Mouse (Mus musculus) hematopoietic stem cell, adult 5-6 weeks (primary cell): ENCODE results near the gene Cacng1. TPM values are rescaled to one million over a fixed set of nuclear protein-coding genes. Genes with fewer than 3 reads are reported as not detected.

Experiments used
- ATAC-seq, 2 experiments: fragments of 125-278 bp in 1 of 2; replicated peaks in 1 of 2; 2 replicates each; pipeline ENCODE4 v1.8.0; 2016 to 2017; ENCODE audit warnings: inconsistent platforms in 2 of 2, mild to moderate bottlenecking in 2 of 2, moderate number of reproducible peaks in 2 of 2, low read depth in 1 of 2, moderate TSS enrichment in 1 of 2; ENCODE audit not compliant: low FRiP score in 2 of 2, poor library complexity in 2 of 2, severe bottlenecking in 2 of 2, insufficient read depth in 1 of 2, low TSS enrichment in 1 of 2
- total RNA-seq: library from RNA; stranded (forward); fragments of 172-1452, 232-1000 nt; gene quantifications from 2 replicates; pipeline ENCODE4 v1.2.3, GENCODE M21; 2017

Cacng1 gene
- total RNA-seq: not detected in 2 replicates

- ATAC-seq: no peak
These were observed at the start of gene Cacng1 for GRCm38 (mm10) chr11:107716332-107716938. TSS of gene Cacng1 (minus strand) at chr11:107716522.

GRCm38 (mm10) chr11:107762688-107763460, 46.6 kb upstream of the Cacng1 start:
- ATAC-seq: no peak

GRCm38 (mm10) chr11:107761790-107762500, 45.6 kb upstream of the Cacng1 start:
- ATAC-seq: no peak

GRCm38 (mm10) chr11:107760001-107760400, 43.7 kb upstream of the Cacng1 start:
- no peak for ATAC-seq

GRCm38 (mm10) chr11:107759516-107759915, 43.2 kb upstream of the Cacng1 start:
- no peak for ATAC-seq

GRCm38 (mm10) chr11:107749114-107749513, 32.8 kb upstream of the Cacng1 start:
- ATAC-seq: no peak

- no peak for ATAC-seq
These were observed 32.1 kb upstream of the Cacng1 start for GRCm38 (mm10) chr11:107748243-107749035.

GRCm38 (mm10) chr11:107743100-107743499, 26.8 kb upstream of the Cacng1 start:
- ATAC-seq: no peak

GRCm38 (mm10) chr11:107738418-107739099, 22.2 kb upstream of the Cacng1 start:
- ATAC-seq: no peak

GRCm38 (mm10) chr11:107737886-107738285, 21.6 kb upstream of the Cacng1 start:
- ATAC-seq: no peak

- no peak for ATAC-seq
These were observed 17.8 kb upstream of the Cacng1 start for GRCm38 (mm10) chr11:107734133-107734532.

GRCm38 (mm10) chr11:107731498-107731897, 15.2 kb upstream of the Cacng1 start:
- ATAC-seq: no peak

GRCm38 (mm10) chr11:107730940-107731339, 14.6 kb upstream of the Cacng1 start:
- no peak for ATAC-seq

- ATAC-seq: no peak
These were observed 12.8 kb upstream of the Cacng1 start for GRCm38 (mm10) chr11:107729141-107729540.

GRCm38 (mm10) chr11:107728073-107728863, 11.9 kb upstream of the Cacng1 start:
- no peak for ATAC-seq

GRCm38 (mm10) chr11:107724603-107725002, 8.3 kb upstream of the Cacng1 start:
- no peak for ATAC-seq
